Mouse (Mus musculus): ENCODE measurements around the gene Satb1.

DNA sequence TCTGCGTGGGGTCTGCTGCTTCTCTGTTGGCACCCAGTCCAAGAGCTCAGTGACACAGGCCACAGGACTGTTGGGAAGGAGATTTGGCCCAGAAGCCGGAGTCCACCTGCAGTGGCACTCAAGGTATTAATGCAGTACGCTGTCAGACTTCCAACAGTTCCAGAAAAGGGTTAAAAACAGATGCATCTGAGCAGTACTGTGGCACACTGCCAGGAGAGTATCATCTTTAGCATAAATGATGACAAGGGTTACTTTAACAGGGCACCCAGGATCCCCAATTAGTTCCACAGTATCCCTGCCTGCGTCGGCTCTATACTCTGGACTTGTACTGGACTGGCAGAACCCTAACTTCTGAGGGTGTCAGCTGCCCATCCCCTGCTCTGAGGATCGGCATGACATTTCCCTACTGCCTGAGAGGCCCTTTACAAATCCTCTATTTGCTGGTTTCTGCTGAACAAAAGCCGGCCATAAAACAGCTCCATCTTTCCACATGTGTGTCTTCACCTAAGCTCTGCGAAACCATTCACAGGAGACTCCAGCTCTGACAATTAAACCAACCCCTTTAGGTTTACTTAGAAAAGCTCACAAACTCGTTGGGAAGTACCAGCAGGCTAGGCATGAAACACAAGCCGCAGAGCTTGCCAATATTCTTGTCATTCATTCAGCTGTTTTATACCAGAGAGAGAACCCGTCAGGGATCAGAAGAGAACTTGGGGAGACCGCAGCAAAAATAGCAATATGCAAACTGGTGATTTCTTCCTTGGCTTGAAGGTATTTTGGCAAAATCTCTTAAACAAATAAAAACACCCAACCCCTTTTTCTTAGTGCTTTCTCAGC is 26.7 kb downstream of the Satb1 start:
- TF ChIP-seq CTCF (IDR thresholded peaks at IDR 0.05; ENCODE audit: low read depth) = no peak
- TF ChIP-seq EP300 (IDR thresholded peaks at IDR 0.05; ENCODE audit: low read depth) = no peak

Measured in heart, postnatal 0 days (tissue).